Mouse (Mus musculus): ENCODE measurements at regions not wholly inside any gene's neighbourhood (a gene's known extent, or its start where the extent isn't known, plus 50 kb on each side); places are given as distances from the start of the nearest gene placed in this dataset.

- no peak for DNase-seq (ENCODE audit: low spot score)
Observed at GRCm38 (mm10) chr12:69455566-69455965, 83.3 kb upstream of the Gm9887 start.

DNA sequence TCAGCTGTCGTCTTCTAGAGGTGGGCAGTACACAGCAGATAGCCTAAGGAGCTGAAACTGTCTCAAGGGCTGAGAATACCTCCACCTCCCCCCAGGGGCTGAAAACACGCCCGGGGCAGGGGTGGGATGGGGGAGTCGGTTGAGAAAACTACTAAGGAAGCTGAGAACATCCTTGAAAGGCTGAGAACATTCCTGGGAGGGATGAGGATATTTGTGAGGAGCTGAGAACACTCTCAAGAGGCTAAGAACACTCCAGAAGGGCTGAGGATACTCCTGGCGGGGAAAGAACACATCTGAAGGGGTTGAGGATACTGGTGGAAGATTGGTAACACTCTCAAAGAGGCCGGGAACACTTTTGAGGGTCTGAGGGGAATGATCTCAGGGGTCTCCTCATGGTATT is 81.3 kb upstream of the Gm9887 start:
- no peak for DNase-seq (ENCODE audit: low spot score)

DNA sequence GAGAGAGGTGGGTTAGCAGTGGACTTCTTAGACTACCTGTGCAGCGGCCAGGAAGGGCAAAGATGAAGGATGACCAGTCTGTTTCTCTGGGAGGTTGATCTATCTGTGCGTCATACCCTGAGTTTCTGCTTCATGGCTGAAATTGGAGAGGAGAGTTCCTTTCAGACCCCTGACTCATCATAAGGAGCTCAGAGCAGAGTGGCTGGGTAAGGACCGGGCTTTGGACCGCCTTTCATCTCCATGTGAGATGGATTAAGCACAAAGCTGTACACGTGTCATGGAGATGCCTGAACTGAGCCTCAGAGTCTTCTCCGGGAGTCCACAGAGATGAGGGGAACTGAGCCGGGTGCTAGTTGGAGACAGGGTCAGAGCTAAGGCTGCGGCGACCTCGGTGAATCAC is 80.7 kb upstream of the Gm9887 start:
- no peak for DNase-seq (ENCODE audit: low spot score)

DNA sequence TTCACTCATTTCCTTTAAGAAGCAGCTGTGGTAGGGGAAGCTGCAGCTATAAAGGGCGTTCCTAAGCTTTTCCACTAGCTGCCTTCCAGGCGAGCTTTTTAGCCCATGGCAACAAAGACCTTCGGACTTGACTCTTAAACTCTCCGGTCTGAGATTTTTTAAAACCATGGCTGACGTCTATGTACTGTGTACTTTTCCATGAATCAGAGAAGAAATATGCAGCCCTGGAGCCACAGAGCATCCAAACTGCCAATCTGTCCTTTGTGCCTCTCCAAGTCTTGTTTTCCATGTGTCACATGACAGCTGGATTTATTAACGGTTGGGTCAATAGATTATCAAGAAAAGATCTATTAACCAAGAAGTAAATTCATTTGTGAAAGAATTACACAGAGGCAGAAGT is 78.9 kb upstream of the Gm9887 start:
- no peak for DNase-seq (ENCODE audit: low spot score)

- DNase-seq (ENCODE audit: low spot score): peak; percentile 64
Observed at GRCm38 (mm10) chr12:69447962-69448767, 75.9 kb upstream of the Gm9887 start.

DNA sequence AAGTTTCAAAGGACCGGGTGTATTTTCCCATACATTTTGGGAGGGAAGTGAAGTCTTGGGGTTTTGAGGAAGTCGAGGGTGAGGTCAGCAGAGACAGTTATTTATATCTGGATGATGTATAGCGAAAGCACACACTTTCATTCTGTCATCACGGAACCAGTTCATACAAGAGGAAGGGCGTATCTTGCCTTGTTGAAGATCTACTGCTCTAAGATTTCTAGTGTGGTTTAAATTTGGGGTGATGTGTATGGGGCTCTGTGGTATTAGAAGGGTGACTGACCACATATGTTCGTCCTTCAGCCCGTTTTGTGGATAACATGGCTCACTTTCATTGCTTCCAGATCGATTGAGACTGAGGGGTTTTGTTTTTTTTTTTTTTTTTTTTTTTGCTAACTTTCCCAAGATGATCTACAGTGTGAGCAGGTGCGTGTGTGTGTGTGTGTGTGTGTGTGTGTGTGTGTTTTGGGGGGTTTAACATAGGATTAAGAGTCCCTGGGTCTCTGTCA is 75.1 kb upstream of the Gm9887 start:
- peak; percentile 31 for DNase-seq (ENCODE audit: low spot score)

GRCm38 (mm10) chr12:69446468-69447321 is 74.4 kb upstream of the Gm9887 start:
- DNase-seq (ENCODE audit: low spot score): peak; percentile 51

DNA sequence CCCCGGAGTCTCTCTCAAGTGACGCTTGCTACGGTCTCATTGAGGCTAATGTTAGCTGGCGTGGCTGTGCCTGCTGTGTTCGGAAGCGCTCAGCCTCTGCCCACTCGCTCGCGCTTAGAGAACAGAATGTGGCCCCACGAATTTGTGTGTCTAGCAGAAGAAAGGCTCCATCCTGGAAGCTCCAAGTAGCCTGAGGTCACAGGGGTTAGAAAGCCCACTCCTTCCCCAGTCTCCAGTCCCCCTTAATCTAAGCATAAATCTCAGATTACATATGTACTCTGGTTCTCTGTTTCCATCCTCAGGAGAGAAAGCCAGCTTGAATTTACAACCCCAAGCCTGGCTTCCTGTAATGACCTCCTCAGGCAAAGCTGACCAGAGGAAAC is 73.8 kb upstream of the Gm9887 start:
- DNase-seq (ENCODE audit: low spot score): no peak

DNA sequence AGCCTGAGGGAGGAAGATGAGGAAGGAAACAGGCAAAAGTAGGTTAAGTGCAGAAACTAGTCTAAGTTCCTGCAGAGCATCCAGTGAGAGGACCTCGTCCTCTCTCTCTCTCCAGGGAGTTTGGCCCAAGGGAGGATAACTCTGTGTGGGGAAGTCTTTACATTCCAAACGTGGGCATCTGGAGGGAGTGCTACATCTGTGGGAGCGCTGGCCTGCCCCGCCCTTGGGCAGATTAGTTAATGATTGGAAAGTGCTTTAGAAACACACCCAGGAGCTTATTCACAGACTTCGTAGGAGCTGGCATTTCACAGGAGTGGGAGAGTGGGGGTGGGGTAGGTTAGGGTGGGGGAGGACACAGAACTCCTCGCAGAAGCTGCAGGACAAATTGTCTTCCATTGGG is 70.1 kb upstream of the Gm9887 start:
- DNase-seq (ENCODE audit: low spot score): no peak

DNA sequence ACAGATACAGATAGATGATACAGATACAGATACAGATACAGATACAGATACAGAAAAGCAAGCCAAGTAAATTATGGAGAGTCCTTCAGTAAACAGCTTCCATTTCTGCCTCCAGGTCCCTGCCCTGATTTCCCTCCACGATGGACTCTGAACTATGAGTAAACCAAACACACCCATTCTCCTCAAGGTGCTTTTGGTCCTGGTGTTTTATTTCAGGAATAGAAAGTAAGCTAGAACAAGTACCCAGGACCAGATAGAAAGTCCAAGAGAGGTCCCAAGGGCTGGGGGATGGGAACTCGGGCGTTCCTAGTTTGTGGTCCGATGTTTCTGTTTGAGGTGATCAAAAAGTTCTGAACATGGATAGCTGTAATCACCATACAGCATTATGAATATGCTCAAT is 69.5 kb upstream of the Gm9887 start:
- no peak for DNase-seq (ENCODE audit: low spot score)

DNA sequence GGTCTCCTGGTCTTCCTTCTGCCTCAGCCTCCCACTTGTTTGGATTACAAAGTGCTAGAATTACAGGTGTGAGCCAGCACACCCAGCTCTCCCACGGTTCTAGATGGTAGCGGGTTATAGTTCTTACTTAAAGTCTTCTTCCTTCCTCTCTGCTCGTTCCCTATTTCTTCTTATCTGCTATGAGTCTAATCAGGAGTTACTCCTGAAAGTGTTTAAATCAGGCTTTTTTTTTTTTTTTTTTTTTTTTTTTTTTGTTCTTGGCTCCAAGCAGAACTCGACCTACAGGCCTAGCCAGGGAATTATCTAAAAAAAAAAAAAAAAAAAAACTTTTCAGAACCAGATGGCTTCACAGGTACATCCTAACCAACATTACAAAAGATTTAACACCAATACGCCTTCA is 66.0 kb upstream of the Gm9887 start:
- no peak for DNase-seq (ENCODE audit: low spot score)

- no peak for DNase-seq (ENCODE audit: low spot score)
Observed at GRCm38 (mm10) chr12:69436839-69437501, 64.7 kb upstream of the Gm9887 start.

DNA sequence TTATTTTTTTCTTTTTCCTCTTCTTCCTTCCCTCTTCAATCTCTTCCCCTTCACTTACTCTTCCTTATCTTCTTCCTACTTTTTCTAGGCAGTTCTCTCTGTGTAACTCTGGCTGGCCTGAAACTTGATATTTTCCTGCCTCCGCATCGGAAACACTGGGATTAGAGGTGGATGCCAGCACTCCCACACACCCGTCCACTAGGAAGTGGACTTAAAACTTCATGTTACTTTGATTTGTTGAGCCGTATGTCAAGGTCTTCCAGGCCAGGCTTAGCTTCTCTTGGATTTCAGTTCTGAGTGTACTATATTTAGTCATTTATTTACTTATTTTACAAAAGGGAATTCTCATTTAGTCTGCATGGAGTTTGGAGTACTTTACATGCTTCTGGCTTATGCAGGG is 62.1 kb upstream of the Gm9887 start:
- DNase-seq (ENCODE audit: low spot score): no peak

- no peak for DNase-seq (ENCODE audit: low spot score)
Observed at GRCm38 (mm10) chr12:69432086-69432485, 59.8 kb upstream of the Gm9887 start.

- no peak for DNase-seq (ENCODE audit: low spot score)
Observed at GRCm38 (mm10) chr12:69428108-69428507, 55.9 kb upstream of the Gm9887 start.

DNA sequence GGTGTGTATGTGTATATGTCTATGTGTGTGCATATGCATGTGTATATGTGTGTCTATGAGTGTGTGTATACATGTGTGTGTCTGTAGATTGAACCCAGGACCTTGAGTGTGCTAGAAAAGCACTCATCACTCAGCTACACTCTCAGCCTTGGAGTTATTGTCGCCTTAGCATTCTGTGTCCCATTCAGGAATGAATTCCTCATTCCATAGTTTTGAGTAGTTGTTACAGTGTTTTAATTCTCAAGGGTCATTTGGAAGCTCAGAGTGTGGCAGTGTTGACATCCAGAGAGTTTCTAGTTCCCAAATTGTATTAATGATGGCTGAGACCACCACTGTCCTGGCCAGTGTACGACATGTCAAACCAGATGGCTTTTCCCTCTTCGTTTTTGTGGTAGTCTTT is 53.4 kb upstream of the Gm9887 start:
- DNase-seq (ENCODE audit: low spot score): no peak

DNA sequence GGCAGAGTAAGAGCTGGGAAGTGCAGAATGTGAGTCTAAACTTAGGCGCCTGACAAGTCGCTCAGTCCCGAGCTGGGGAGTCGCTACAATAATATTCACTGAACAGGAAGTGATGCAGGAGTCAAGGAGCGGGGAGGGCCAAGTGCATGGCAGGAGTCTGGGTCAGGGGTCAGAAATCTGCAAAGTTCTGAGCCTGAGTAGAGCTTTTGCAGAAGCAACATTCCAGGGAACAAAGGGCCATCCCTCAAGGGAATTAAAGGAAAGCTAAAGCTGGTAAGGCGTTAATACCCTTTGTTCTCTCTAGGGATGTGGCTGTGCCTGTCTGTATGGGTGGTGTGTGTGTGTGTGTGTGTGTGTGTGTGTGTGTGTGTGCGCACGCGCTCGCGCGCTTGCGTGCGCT is 52.7 kb upstream of the Gm9887 start:
- no peak for DNase-seq (ENCODE audit: low spot score)

Measured in thymus, postnatal 0 days (tissue).